ENCODE assay signal across 16 mouse cellular contexts in the genomic region with DNA sequence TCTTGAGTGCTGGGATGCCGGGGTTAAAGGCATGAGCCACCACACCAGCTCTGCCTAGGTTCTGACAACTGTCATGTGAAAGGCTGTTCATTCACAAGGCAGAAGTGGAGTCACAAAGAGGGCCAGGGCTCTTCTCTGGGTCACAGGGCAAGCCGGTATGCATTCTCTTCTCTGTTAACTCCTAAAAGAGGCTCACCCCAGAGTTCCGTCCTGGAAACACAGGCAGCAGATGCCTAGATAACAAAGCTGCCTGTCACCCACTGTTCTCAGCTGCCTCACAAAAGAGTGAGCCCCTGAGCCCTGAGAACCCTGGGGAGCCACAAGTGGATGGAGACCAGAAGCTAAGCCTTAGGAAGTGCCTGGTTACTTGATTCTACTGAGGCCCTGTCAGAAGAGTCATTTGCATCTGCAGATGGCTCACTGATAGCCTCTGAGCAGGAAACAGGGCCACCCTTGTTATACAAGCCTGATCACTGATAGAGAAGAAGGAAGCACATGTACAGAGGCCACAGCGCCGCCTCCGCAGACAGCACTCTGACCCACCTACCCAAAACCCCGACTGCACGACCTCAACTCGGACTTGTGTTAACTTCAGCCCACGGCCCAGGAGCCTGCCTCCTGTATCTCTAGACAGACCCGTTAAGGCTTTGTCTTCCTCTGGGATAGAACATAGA. TPM values are rescaled to one million over a fixed set of nuclear protein-coding genes. Genes with fewer than 3 reads are reported as not detected.
DNase-seq lines count a peak whose midpoint lies in the region; ATAC-seq and TF ChIP-seq lines count a peak whose summit lies in the region.
"Had no signal": no experiment of that assay in that cellular context is flagged by ENCODE, and none has a peak within 500 bp of the region (broad histone marks: within the 10 kb centered on the region; RNA-seq: fewer than 3 reads in every experiment).

No protein-coding gene starts in this region.

- ATAC-seq in midbrain, postnatal 0 days (ENCODE audit: low FRiP score) = no peak
- peak; percentile 68 for ATAC-seq in CD4-positive, CD25-positive, alpha-beta regulatory T cell, adult 4 months
- peak; percentile 62 for ATAC-seq in common myeloid progenitor, adult 5-6 weeks (replicated peaks; ENCODE audit: low read depth, poor library complexity, severe bottlenecking)

- no peaks in the 10 kb centered on the region for H3K36me3 ChIP-seq in midbrain, embryonic 10.5 days
- no peaks in the 10 kb centered on the region for H3K36me3 ChIP-seq in midbrain, postnatal 0 days (ENCODE audit: insufficient read depth, low read length)
- no peaks in the 10 kb centered on the region for H3K36me3 ChIP-seq in splenic B cell, adult 2 months (ENCODE audit: control insufficient read depth, insufficient read depth, low read length, poor library complexity, severe bottlenecking)
- H3K36me3 ChIP-seq: heart, embryonic 13.5 days; limb, embryonic 15.5 days had no signal

- H3K4me2 ChIP-seq in midbrain, postnatal 0 days (ENCODE audit: low read depth, low read length, poor library complexity, severe bottlenecking) = no peak overlapping the region
- H3K4me2 ChIP-seq: heart, embryonic 13.5 days; limb, embryonic 15.5 days had no signal

- TF ChIP-seq CTCF in midbrain, postnatal 0 days (IDR thresholded peaks at IDR 0.05) = no peak

- H3K9ac ChIP-seq in midbrain, postnatal 0 days (replicated peaks; ENCODE audit: low read length, poor library complexity, severe bottlenecking) = no peak overlapping the region
- H3K9ac ChIP-seq: heart, embryonic 13.5 days; limb, embryonic 15.5 days had no signal

- H3K27ac ChIP-seq in midbrain, embryonic 10.5 days (replicated peaks) = peak overlapping the region; percentile 49; the same call in 1 of the 2 replicates
- no peak overlapping the region for H3K27ac ChIP-seq in midbrain, postnatal 0 days (ENCODE audit: low read depth, low read length)
- H3K27ac ChIP-seq: heart, embryonic 13.5 days; left cerebral cortex, adult 2 months; limb, embryonic 15.5 days had no signal

- 23% methylated on average over 11 of the region's 11 CpGs for WGBS in midbrain, embryonic 10.5 days
- 30% methylated on average over 11 of the region's 11 CpGs for WGBS in midbrain, postnatal 0 days

- peaks cover 14% of the 10 kb centered on the region for H3K27me3 ChIP-seq in midbrain, embryonic 10.5 days (ENCODE audit: low read depth, poor library complexity, severe bottlenecking)
- no peaks in the 10 kb centered on the region for H3K27me3 ChIP-seq in midbrain, postnatal 0 days (ENCODE audit: insufficient read depth, low read length)
- H3K27me3 ChIP-seq in splenic B cell, adult 2 months (ENCODE audit: control insufficient read depth, insufficient read depth, low read length, poor library complexity, severe bottlenecking) = no peaks in the 10 kb centered on the region

- DNase-seq in midbrain, embryonic 10.5 days (ENCODE audit: low spot score) = no peak
- no peak for DNase-seq in midbrain, postnatal 0 days (ENCODE audit: low spot score)
- peak; percentile 40 for DNase-seq in splenic B cell, adult 2 months (ENCODE audit: low read depth, low spot score)
- no peak for DNase-seq in neural tube, embryonic 10.5 days (ENCODE audit: extremely low spot score, low spot score)
- no peak for DNase-seq in cerebellum, postnatal 10 days
- DNase-seq: adrenal gland, adult 8-10 months; kidney, postnatal 4 days had no signal

- no peaks in the 10 kb centered on the region for H3K9me3 ChIP-seq in midbrain, embryonic 10.5 days (replicated peaks)
- H3K9me3 ChIP-seq in midbrain, postnatal 0 days (ENCODE audit: low read length) = no peaks in the 10 kb centered on the region
- H3K9me3 ChIP-seq: heart, embryonic 13.5 days; limb, embryonic 15.5 days had no signal

- H3K4me1 ChIP-seq in midbrain, embryonic 10.5 days = peaks cover 25% of the 10 kb centered on the region
- no peaks in the 10 kb centered on the region for H3K4me1 ChIP-seq in midbrain, postnatal 0 days (ENCODE audit: insufficient read depth, low read length)
- H3K4me1 ChIP-seq: limb, embryonic 15.5 days had no signal

- no peak overlapping the region for H3K4me3 ChIP-seq in midbrain, embryonic 10.5 days
- no peak overlapping the region for H3K4me3 ChIP-seq in midbrain, postnatal 0 days (ENCODE audit: low read depth, low read length)
- H3K4me3 ChIP-seq: erythroblast, embryonic 14.5 days; heart, embryonic 13.5 days; left cerebral cortex, adult 2 months; limb, embryonic 15.5 days; myocyte had no signal

RNA-seq across cellular contexts. Expression of a gene that starts 4.1 kb away (rescaled TPM):
- polyA plus RNA-seq in midbrain, embryonic 10.5 days (2016; fragmentation: Nextera tagmentation; extraction: Ambion mirVana) = 0.05 TPM in 1 of 2 replicates, not detected in the other
- 0.33 TPM in 1 of 2 replicates, not detected in the other for total RNA-seq in midbrain, postnatal 0 days (2014; rRNA removed)
- polyA plus RNA-seq in midbrain, postnatal 0 days (2015; fragmentation: Nextera tagmentation; extraction: Ambion mirVana) = 0.04 TPM in 1 of 2 replicates, not detected in the other
- polyA plus RNA-seq in CD4-positive, CD25-positive, alpha-beta regulatory T cell, adult 4 months (2017; shearing (Covaris generic)) = 10 to 100 TPM in 1 of 2 experiments, 1 to 10 TPM in 1; 5.8 to 10.0 TPM
- not detected in 2 replicates for total RNA-seq in common myeloid progenitor, adult 5-6 weeks (2017)
- total RNA-seq: left cerebral cortex, adult 2 months had no signal
- polyA plus RNA-seq: erythroblast, embryonic 14.5 days; frontal cortex, adult 2 months; intestine, embryonic 14.5 days had no signal

RNA-seq across cellular contexts. Expression of a gene that starts 9.2 kb away (rescaled TPM):
- polyA plus RNA-seq in midbrain, embryonic 10.5 days (2016; fragmentation: Nextera tagmentation; extraction: Ambion mirVana) = 94.7 and 107 TPM in 2 replicates
- 13.3 and 23.6 TPM in 2 replicates for total RNA-seq in midbrain, postnatal 0 days (2014; rRNA removed)
- 47.8 and 48.9 TPM in 2 replicates for polyA plus RNA-seq in midbrain, postnatal 0 days (2015; fragmentation: Nextera tagmentation; extraction: Ambion mirVana)
- 10 to 100 TPM; 55.7 to 58.6 TPM for polyA plus RNA-seq in CD4-positive, CD25-positive, alpha-beta regulatory T cell, adult 4 months (2017; shearing (Covaris generic))
- 33.8 and 59.5 TPM in 2 replicates for total RNA-seq in common myeloid progenitor, adult 5-6 weeks (2017)

RNA-seq across cellular contexts. Expression of a gene that starts 26.1 kb away (rescaled TPM):
- polyA plus RNA-seq in midbrain, embryonic 10.5 days (2016; fragmentation: Nextera tagmentation; extraction: Ambion mirVana) = 25.1 and 26.2 TPM in 2 replicates
- total RNA-seq in midbrain, postnatal 0 days (2014; rRNA removed) = 27.4 and 55.6 TPM in 2 replicates
- polyA plus RNA-seq in midbrain, postnatal 0 days (2015; fragmentation: Nextera tagmentation; extraction: Ambion mirVana) = 17.6 and 21.0 TPM in 2 replicates
- polyA plus RNA-seq in CD4-positive, CD25-positive, alpha-beta regulatory T cell, adult 4 months (2017; shearing (Covaris generic)) = 1 to 10 TPM in 1 of 2 experiments, not detected in 1; 1.1 TPM
- total RNA-seq in common myeloid progenitor, adult 5-6 weeks (2017) = 0.32 and 2.0 TPM in 2 replicates

RNA-seq across cellular contexts. Expression of a gene that starts 30.3 kb away (rescaled TPM):
- polyA plus RNA-seq in midbrain, embryonic 10.5 days (2016; fragmentation: Nextera tagmentation; extraction: Ambion mirVana) = 30.6 and 32.0 TPM in 2 replicates
- total RNA-seq in midbrain, postnatal 0 days (2014; rRNA removed) = 31.7 and 35.0 TPM in 2 replicates
- 31.2 and 37.7 TPM in 2 replicates for polyA plus RNA-seq in midbrain, postnatal 0 days (2015; fragmentation: Nextera tagmentation; extraction: Ambion mirVana)
- 10 to 100 TPM; 27.0 to 39.9 TPM for polyA plus RNA-seq in CD4-positive, CD25-positive, alpha-beta regulatory T cell, adult 4 months (2017; shearing (Covaris generic))
- total RNA-seq in common myeloid progenitor, adult 5-6 weeks (2017) = 3.2 and 5.3 TPM in 2 replicates
